Mouse (Mus musculus) midbrain, embryonic 14.5 days (tissue): Measurements from ENCODE around the gene Sec22a. TPM values are rescaled to one million over a fixed set of nuclear protein-coding genes. Genes with fewer than 3 reads are reported as not detected.

ENCODE experiments used
- ATAC-seq: fragments of 200-750 bp; cut with Nextera tagmentation; 2 replicates; pipeline ENCODE4 v1.8.0; 2017; ENCODE audit warnings: moderate number of reproducible peaks, moderate library complexity; ENCODE audit not compliant: low FRiP score, low TSS enrichment
- DNase-seq: peaks from one replicate; pipeline ENCODE4 v3.0.0-alpha.2; 2015
- H3K27ac ChIP-seq: fragments of 300-500 bp; sonication (generic); replicated peaks from 2 replicates; pipeline ENCODE4 v1.5.1; 2014; ENCODE audit warnings: mild to moderate bottlenecking, low read depth, low read length, moderate library complexity
- H3K27me3 ChIP-seq: fragments of 300-500 bp; sonication (generic); 2 replicates; pipeline ENCODE4 v1.6.1; 2014; ENCODE audit warnings: low read length, control low read depth, mixed read lengths; ENCODE audit not compliant: control insufficient read depth, insufficient read depth
- H3K36me3 ChIP-seq: fragments of 300-500 bp; sonication (generic); 2 replicates; pipeline ENCODE4 v1.6.1; 2014; ENCODE audit warnings: low read length, control low read depth; ENCODE audit not compliant: control insufficient read depth, insufficient read depth
- H3K4me1 ChIP-seq: fragments of 300-500 bp; sonication (generic); 2 replicates; pipeline ENCODE4 v1.6.1; 2014; ENCODE audit warnings: mild to moderate bottlenecking, antibody characterized with exemption, low read length, control low read depth; ENCODE audit not compliant: control insufficient read depth, insufficient read depth
- H3K4me2 ChIP-seq: fragments of 300-500 bp; sonication (generic); 2 replicates; pipeline ENCODE4 v1.6.1; 2014; ENCODE audit warnings: mild to moderate bottlenecking, low read length, moderate library complexity
- H3K4me3 ChIP-seq: fragments of 300-500 bp; sonication (generic); replicated peaks from 2 replicates; pipeline ENCODE4 v1.5.1; 2014; ENCODE audit warnings: low read depth, low read length
- H3K9ac ChIP-seq: fragments of 300-500 bp; sonication (generic); replicated peaks from 2 replicates; pipeline ENCODE4 v1.6.1; 2014; ENCODE audit warnings: mild to moderate bottlenecking, low read length, moderate library complexity
- H3K9me3 ChIP-seq: fragments of 300-500 bp; sonication (generic); 2 replicates; pipeline ENCODE4 v1.6.1; 2016; ENCODE audit warnings: low read length, control low read depth, mixed read lengths; ENCODE audit not compliant: control insufficient read depth
- WGBS: fragments of 180-500 bp; shearing (Covaris S2); extraction: QIAGEN DNeasy Blood & Tissue Kit; methylation state at CpG from one replicate; pipeline ENCODE4 v1.1.7; 2014; 5-methylcytosine and 5-hydroxymethylcytosine counted together
- polyA plus RNA-seq: library from polyadenylated mRNA; unstranded; fragments of >200 nt; fragmentation: Nextera tagmentation; extraction: Ambion mirVana; gene quantifications from 2 replicates; pipeline ENCODE4 v1.2.1, GENCODE M21; 2014

The Sec22a gene
- polyA plus RNA-seq, 1 experiment from 2014 or later = 45.3 TPM

- no peak overlapping the region for H3K27ac ChIP-seq
- no peak overlapping the region for H3K9ac ChIP-seq
- no peaks in the 10 kb centered on the region for H3K4me1 ChIP-seq
- DNase-seq (no peak), ATAC-seq (no peak)
- H3K4me3 ChIP-seq = no peak overlapping the region
- H3K9me3 ChIP-seq = no peaks in the 10 kb centered on the region
- H3K36me3 ChIP-seq = peaks cover 29% of the 10 kb centered on the region
- WGBS = 94% methylated on average over 5 of the region's 5 CpGs
- H3K4me2 ChIP-seq = no peak overlapping the region
- H3K27me3 ChIP-seq = no peaks in the 10 kb centered on the region
Observed at GRCm38 (mm10) chr16:35287244-35287643, 76.5 kb downstream of the Sec22a start.

- no peaks in the 10 kb centered on the region for H3K27me3 ChIP-seq
- H3K9ac ChIP-seq = no peak overlapping the region
- no peak overlapping the region for H3K4me3 ChIP-seq
- peaks cover 24% of the 10 kb centered on the region for H3K36me3 ChIP-seq
- no peak for DNase-seq
- no peak overlapping the region for H3K27ac ChIP-seq
- no peaks in the 10 kb centered on the region for H3K4me1 ChIP-seq
- ATAC-seq = no peak
- H3K9me3 ChIP-seq = no peaks in the 10 kb centered on the region
- 85% methylated on average over 9 of the region's 9 CpGs for WGBS
- no peak overlapping the region for H3K4me2 ChIP-seq
Observed at GRCm38 (mm10) chr16:35285821-35286220, 77.9 kb downstream of the Sec22a start.

GRCm38 (mm10) chr16:35282456-35282855 is 81.3 kb downstream of the Sec22a start:
- ATAC-seq = no peak
- no peak for DNase-seq
- no peak overlapping the region for H3K4me2 ChIP-seq
- H3K9ac ChIP-seq = no peak overlapping the region
- H3K4me3 ChIP-seq = no peak overlapping the region
- H3K36me3 ChIP-seq = peaks cover 32% of the 10 kb centered on the region; the same call in 1 of the 2 replicates
- 89% methylated on average over 2 of the region's 2 CpGs for WGBS
- H3K27me3 ChIP-seq = no peaks in the 10 kb centered on the region
- H3K4me1 ChIP-seq = no peaks in the 10 kb centered on the region
- H3K9me3 ChIP-seq = no peaks in the 10 kb centered on the region
- no peak overlapping the region for H3K27ac ChIP-seq

GRCm38 (mm10) chr16:35278166-35278565 is 85.6 kb downstream of the Sec22a start:
- Histone ChIP-seq H3K4me1 (0 out of 2 replicates have a peak, but pooled peaks cover 3% of the 10 kb centered on the region), H3K4me2 (no peak overlapping the region), H3K27me3 (no peaks in the 10 kb centered on the region), H3K9ac (no peak overlapping the region), H3K27ac (no peak overlapping the region), H3K9me3 (no peaks in the 10 kb centered on the region), H3K36me3 (peaks cover 19% of the 10 kb centered on the region; the same call in 1 of the 2 replicates), H3K4me3 (no peak overlapping the region)
- DNase-seq (no peak), ATAC-seq (no peak)
- 78% methylated on average over 6 of the region's 6 CpGs for WGBS

- no peak overlapping the region for H3K9ac ChIP-seq
- DNase-seq (peak; percentile 28), ATAC-seq (no peak)
- no peak overlapping the region for H3K4me2 ChIP-seq
- H3K4me1 ChIP-seq = 0 out of 2 replicates have a peak, but pooled peaks cover 3% of the 10 kb centered on the region
- 49% methylated on average over 4 of the region's 4 CpGs for WGBS
- H3K9me3 ChIP-seq = no peaks in the 10 kb centered on the region
- H3K27me3 ChIP-seq = no peaks in the 10 kb centered on the region
- H3K36me3 ChIP-seq = peaks cover 10% of the 10 kb centered on the region; the same call in 1 of the 2 replicates
- H3K4me3 ChIP-seq = no peak overlapping the region
- no peak overlapping the region for H3K27ac ChIP-seq
Observed at GRCm38 (mm10) chr16:35272417-35272816, 91.3 kb downstream of the Sec22a start.

- H3K9me3 ChIP-seq = no peaks in the 10 kb centered on the region
- no peak overlapping the region for H3K9ac ChIP-seq
- H3K36me3 ChIP-seq = peaks cover 10% of the 10 kb centered on the region; the same call in 1 of the 2 replicates
- 43% methylated on average over 4 of the region's 4 CpGs for WGBS
- H3K4me2 ChIP-seq = no peak overlapping the region
- DNase-seq (peak; percentile 33), ATAC-seq (no peak)
- H3K4me3 ChIP-seq = no peak overlapping the region
- H3K27ac ChIP-seq = no peak overlapping the region
- H3K4me1 ChIP-seq = 0 out of 2 replicates have a peak, but pooled peaks cover 3% of the 10 kb centered on the region
- H3K27me3 ChIP-seq = no peaks in the 10 kb centered on the region
Observed at GRCm38 (mm10) chr16:35271572-35271971, 92.1 kb downstream of the Sec22a start.

- H3K27me3 ChIP-seq = no peaks in the 10 kb centered on the region
- no peak overlapping the region for H3K4me3 ChIP-seq
- H3K4me2 ChIP-seq = no peak overlapping the region
- ATAC-seq (no peak), DNase-seq (no peak)
- peaks cover 10% of the 10 kb centered on the region; the same call in 1 of the 2 replicates for H3K36me3 ChIP-seq
- H3K4me1 ChIP-seq = 0 out of 2 replicates have a peak, but pooled peaks cover 2% of the 10 kb centered on the region
- WGBS = 77% methylated on average over 6 of the region's 6 CpGs
- no peak overlapping the region for H3K27ac ChIP-seq
- no peaks in the 10 kb centered on the region for H3K9me3 ChIP-seq
- H3K9ac ChIP-seq = no peak overlapping the region
Observed at GRCm38 (mm10) chr16:35270945-35271344, 92.8 kb downstream of the Sec22a start.

GRCm38 (mm10) chr16:35270353-35270934 is 93.3 kb downstream of the Sec22a start:
- Histone ChIP-seq H3K27me3 (no peaks in the 10 kb centered on the region), H3K9me3 (no peaks in the 10 kb centered on the region), H3K4me1 (no peaks in the 10 kb centered on the region), H3K36me3 (peaks cover 10% of the 10 kb centered on the region; the same call in 1 of the 2 replicates), H3K9ac (no peak overlapping the region), H3K4me3 (no peak overlapping the region), H3K27ac (no peak overlapping the region), H3K4me2 (no peak overlapping the region)
- ATAC-seq (peak; percentile 69), DNase-seq (peak; percentile 96)
- whole genome bisulfite sequencing = 35% methylated on average over 10 of the region's 10 CpGs
